Mouse (Mus musculus) cerebellum, adult 9-11 months (tissue): ENCODE data around the gene Cfap43.

Experiments
- DNase-seq: peaks from one replicate; pipeline ENCODE4 v3.0.0; 2022

The Cfap43 gene

GRCm38 (mm10) chr19:47919126-47919965 lies at the start of gene Cfap43, which contains the start of gene Itprip:
Gene Cfap43 (minus strand): TSS chr19:47919287.
Gene Itprip (minus strand): TSS chr19:47919299.
- DNase-seq, result no peak

GRCm38 (mm10) chr19:47958181-47958580 lies 39.1 kb upstream of the Cfap43 start:
- no peak for DNase-seq

- no peak for DNase-seq
Measured at GRCm38 (mm10) chr19:47953169-47953568, 34.1 kb upstream of the Cfap43 start.

- no peak for DNase-seq
Measured at GRCm38 (mm10) chr19:47950946-47951345, 31.9 kb upstream of the Cfap43 start.

- DNase-seq, result no peak
Measured at GRCm38 (mm10) chr19:47946821-47947465, 27.9 kb upstream of the Cfap43 start.

GRCm38 (mm10) chr19:47939361-47939760 lies 20.3 kb upstream of the Cfap43 start:
- DNase-seq, result no peak

GRCm38 (mm10) chr19:47937443-47938406 lies 18.6 kb upstream of the Cfap43 start, which contains the start of gene Cfap58:
Gene Cfap58 (plus strand): TSS chr19:47937675.
- peak; percentile 7 for DNase-seq

GRCm38 (mm10) chr19:47936938-47937337 lies 17.9 kb upstream of the Cfap43 start:
- no peak for DNase-seq

GRCm38 (mm10) chr19:47936490-47936889 lies 17.4 kb upstream of the Cfap43 start:
- DNase-seq, result no peak

GRCm38 (mm10) chr19:47935530-47935929 lies 16.4 kb upstream of the Cfap43 start:
- DNase-seq, result no peak

GRCm38 (mm10) chr19:47934636-47935238 lies 15.7 kb upstream of the Cfap43 start:
- DNase-seq, result no peak

GRCm38 (mm10) chr19:47934146-47934545 lies 15.1 kb upstream of the Cfap43 start:
- DNase-seq, result no peak

- no peak for DNase-seq
Measured at GRCm38 (mm10) chr19:47931982-47932638, 13.0 kb upstream of the Cfap43 start.

GRCm38 (mm10) chr19:47929043-47929442 lies 10.0 kb upstream of the Cfap43 start:
- DNase-seq, result no peak

- no peak for DNase-seq
Measured at GRCm38 (mm10) chr19:47927032-47927431, 7.9 kb upstream of the Cfap43 start.

GRCm38 (mm10) chr19:47925819-47926218 lies 6.7 kb upstream of the Cfap43 start:
- no peak for DNase-seq

- no peak for DNase-seq
Measured at GRCm38 (mm10) chr19:47919966-47920375, 884 bp upstream of the Cfap43 start.

GRCm38 (mm10) chr19:47918455-47919101 lies 509 bp downstream of the Cfap43 start:
- DNase-seq, result no peak

GRCm38 (mm10) chr19:47918016-47918415 lies 1.1 kb downstream of the Cfap43 start:
- DNase-seq, result no peak

- no peak for DNase-seq
Measured at GRCm38 (mm10) chr19:47917396-47917795, 1.7 kb downstream of the Cfap43 start.

GRCm38 (mm10) chr19:47915251-47915650 lies 3.8 kb downstream of the Cfap43 start:
- DNase-seq, result no peak
